Mouse (Mus musculus): ENCODE measurements around the gene Dpf2.

- TF ChIP-seq CTCF (IDR thresholded peaks at IDR 0.05; ENCODE audit: borderline replicate concordance, extremely low read depth, insufficient read depth, insufficient read length) = no peak
- TF ChIP-seq POLR2A (IDR thresholded peaks at IDR 0.05; ENCODE audit: borderline replicate concordance, extremely low read depth, insufficient read depth, insufficient read length, poor library complexity, severe bottlenecking) = no peak
Measured at GRCm38 (mm10) chr19:5940656-5941055, 27.8 kb upstream of the Dpf2 start.
